ENCODE assay signal across 31 mouse cellular contexts in the genomic region with DNA sequence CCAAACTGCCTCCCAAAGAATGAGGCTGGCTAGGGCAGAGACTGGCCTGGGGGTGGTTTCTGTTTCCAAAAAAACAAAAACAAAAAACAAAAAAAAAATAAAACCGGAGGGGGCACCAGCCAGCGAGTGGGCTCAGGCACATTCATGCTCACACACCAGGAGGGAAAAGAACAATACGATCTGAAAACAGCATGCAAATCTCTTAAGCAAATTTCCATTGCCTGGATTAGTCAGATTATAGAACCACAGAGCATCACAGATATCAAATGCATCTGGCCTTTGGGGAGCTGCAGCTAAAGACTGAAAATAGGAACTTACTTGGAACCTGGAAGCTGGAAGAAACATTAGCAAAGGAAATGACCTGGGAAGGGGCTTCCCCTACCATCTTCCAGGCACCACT. TPM values are rescaled to one million over a fixed set of nuclear protein-coding genes. Genes with fewer than 3 reads are reported as not detected.
DNase-seq lines count a peak whose midpoint lies in the region; ATAC-seq and TF ChIP-seq lines count a peak whose summit lies in the region.
"Had no signal": no experiment of that assay in that cellular context is flagged by ENCODE, and none has a peak within 500 bp of the region (broad histone marks: within the 10 kb centered on the region; RNA-seq: fewer than 3 reads in every experiment).

No protein-coding gene starts in this region.

- no peak overlapping the region for H3K9ac ChIP-seq in hindbrain, embryonic 11.5 days (ENCODE audit: low read depth, low read length)
- no peak overlapping the region for H3K9ac ChIP-seq in forebrain, embryonic 15.5 days (replicated peaks)
- no peak overlapping the region for H3K9ac ChIP-seq in hindbrain, postnatal 0 days (replicated peaks; ENCODE audit: low read length)
- no peak overlapping the region for H3K9ac ChIP-seq in midbrain, embryonic 15.5 days
- H3K9ac ChIP-seq: embryonic facial prominence, embryonic 12.5 days; kidney, embryonic 15.5 days; limb, embryonic 12.5 days; liver, postnatal 0 days had no signal

- peaks cover 43% of the 10 kb centered on the region for H3K4me1 ChIP-seq in hindbrain, embryonic 10.5 days (replicated peaks)
- peaks cover 2% of the 10 kb centered on the region; the same call in 1 of the 2 replicates for H3K4me1 ChIP-seq in hindbrain, embryonic 11.5 days (replicated peaks; ENCODE audit: control insufficient read depth, insufficient read depth, low read length)
- peaks cover 33% of the 10 kb centered on the region for H3K4me1 ChIP-seq in forebrain, embryonic 15.5 days
- H3K4me1 ChIP-seq in hindbrain, postnatal 0 days (ENCODE audit: insufficient read depth, low read length): peaks cover 6% of the 10 kb centered on the region
- peaks cover 40% of the 10 kb centered on the region for H3K4me1 ChIP-seq in midbrain, embryonic 15.5 days
- H3K4me1 ChIP-seq: embryonic facial prominence, embryonic 12.5 days; kidney, embryonic 15.5 days; limb, embryonic 12.5 days had no signal

- peak overlapping the region; percentile 83; the same call in 1 of the 2 replicates for H3K27ac ChIP-seq in hindbrain, embryonic 10.5 days
- no peak overlapping the region for H3K27ac ChIP-seq in hindbrain, embryonic 11.5 days (ENCODE audit: low read depth, low read length)
- H3K27ac ChIP-seq in forebrain, embryonic 15.5 days (replicated peaks): 0 out of 2 replicates have a peak overlapping the region, but pooled peaks have one; percentile 61
- 0 out of 2 replicates have a peak overlapping the region, but pooled peaks have one; percentile 45 for H3K27ac ChIP-seq in hindbrain, postnatal 0 days
- peak overlapping the region; percentile 75 for H3K27ac ChIP-seq in midbrain, embryonic 15.5 days
- H3K27ac ChIP-seq: kidney, embryonic 15.5 days; limb, embryonic 12.5 days; macrophage; stomach, postnatal 0 days had no signal

- H3K27me3 ChIP-seq in hindbrain, embryonic 10.5 days (ENCODE audit: insufficient read depth, poor library complexity, severe bottlenecking): no peaks in the 10 kb centered on the region
- H3K27me3 ChIP-seq in hindbrain, embryonic 11.5 days (ENCODE audit: control insufficient read depth, insufficient read depth, low read length): no peaks in the 10 kb centered on the region
- no peaks in the 10 kb centered on the region for H3K27me3 ChIP-seq in forebrain, embryonic 15.5 days
- no peaks in the 10 kb centered on the region for H3K27me3 ChIP-seq in hindbrain, postnatal 0 days (ENCODE audit: insufficient read depth, low read length)
- no peaks in the 10 kb centered on the region for H3K27me3 ChIP-seq in midbrain, embryonic 15.5 days (replicated peaks)
- H3K27me3 ChIP-seq: embryonic facial prominence, embryonic 12.5 days; kidney, embryonic 15.5 days; limb, embryonic 12.5 days had no signal

- no peak overlapping the region for H3K4me2 ChIP-seq in hindbrain, embryonic 11.5 days (replicated peaks; ENCODE audit: low read depth, low read length)
- H3K4me2 ChIP-seq in forebrain, embryonic 15.5 days (replicated peaks): no peak overlapping the region
- no peak overlapping the region for H3K4me2 ChIP-seq in hindbrain, postnatal 0 days (ENCODE audit: low read depth, low read length)
- no peak overlapping the region for H3K4me2 ChIP-seq in midbrain, embryonic 15.5 days
- H3K4me2 ChIP-seq: embryonic facial prominence, embryonic 12.5 days; heart, embryonic 11.5 days; kidney, embryonic 15.5 days; limb, embryonic 12.5 days; liver, embryonic 11.5 days had no signal

- H3K4me3 ChIP-seq in hindbrain, embryonic 10.5 days: no peak overlapping the region
- no peak overlapping the region for H3K4me3 ChIP-seq in hindbrain, embryonic 11.5 days (ENCODE audit: low read depth, low read length)
- no peak overlapping the region for H3K4me3 ChIP-seq in forebrain, embryonic 15.5 days
- H3K4me3 ChIP-seq in hindbrain, postnatal 0 days (ENCODE audit: low read length): no peak overlapping the region
- no peak overlapping the region for H3K4me3 ChIP-seq in midbrain, embryonic 15.5 days
- H3K4me3 ChIP-seq: embryonic facial prominence, embryonic 12.5 days; erythroblast, embryonic 14.5 days; kidney, embryonic 15.5 days; limb, embryonic 12.5 days had no signal

- ATAC-seq in hindbrain, embryonic 11.5 days (ENCODE audit: low FRiP score): no peak
- ATAC-seq in forebrain, embryonic 15.5 days (replicated peaks): no peak
- ATAC-seq in hindbrain, postnatal 0 days: no peak
- no peak for ATAC-seq in midbrain, embryonic 15.5 days (replicated peaks)
- ATAC-seq: liver, postnatal 0 days; lung, postnatal 0 days had no signal

- H3K36me3 ChIP-seq in hindbrain, embryonic 10.5 days: peaks cover 82% of the 10 kb centered on the region
- no peaks in the 10 kb centered on the region for H3K36me3 ChIP-seq in hindbrain, embryonic 11.5 days (ENCODE audit: control insufficient read depth, insufficient read depth, low read length)
- no peaks in the 10 kb centered on the region for H3K36me3 ChIP-seq in forebrain, embryonic 15.5 days
- 0 out of 2 replicates have a peak, but pooled peaks cover 5% of the 10 kb centered on the region for H3K36me3 ChIP-seq in hindbrain, postnatal 0 days (ENCODE audit: insufficient read depth, low read length)
- H3K36me3 ChIP-seq in midbrain, embryonic 15.5 days (replicated peaks): no peaks in the 10 kb centered on the region

- no peaks in the 10 kb centered on the region for H3K9me3 ChIP-seq in hindbrain, embryonic 10.5 days
- H3K9me3 ChIP-seq in hindbrain, embryonic 11.5 days (ENCODE audit: control insufficient read depth, low read length): no peaks in the 10 kb centered on the region
- H3K9me3 ChIP-seq in forebrain, embryonic 15.5 days: no peaks in the 10 kb centered on the region
- no peaks in the 10 kb centered on the region for H3K9me3 ChIP-seq in hindbrain, postnatal 0 days (ENCODE audit: low read length)
- H3K9me3 ChIP-seq in midbrain, embryonic 15.5 days: no peaks in the 10 kb centered on the region
- H3K9me3 ChIP-seq: embryonic facial prominence, embryonic 12.5 days; kidney, embryonic 15.5 days; limb, embryonic 12.5 days had no signal

- 57% methylated on average over 3 of the region's 3 CpGs for WGBS in hindbrain, embryonic 10.5 days
- WGBS in hindbrain, embryonic 11.5 days: 56% methylated on average over 3 of the region's 3 CpGs
- 38% methylated on average over 3 of the region's 3 CpGs for WGBS in forebrain, embryonic 15.5 days
- WGBS in hindbrain, postnatal 0 days: 31% methylated on average over 3 of the region's 3 CpGs
- WGBS in midbrain, embryonic 15.5 days: 8% methylated on average over 3 of the region's 3 CpGs

- no peak for TF ChIP-seq CTCF in hindbrain, postnatal 0 days (IDR thresholded peaks at IDR 0.05; ENCODE audit: low read depth)

- DNase-seq in hindbrain, embryonic 10.5 days (ENCODE audit: low spot score): no peak
- no peak for DNase-seq in hindbrain, embryonic 11.5 days (ENCODE audit: low spot score)
- DNase-seq in hindbrain, postnatal 0 days (ENCODE audit: low spot score): no peak
- DNase-seq in urinary bladder, postnatal 36 days (ENCODE audit: low spot score in 2 of 2): no peak
- no peak for DNase-seq in gastrocnemius, adult 18-20 months (ENCODE audit: low spot score)
- DNase-seq in spleen, adult 18-20 months: no peak
- DNase-seq: adrenal gland, adult 2 months; gastrocnemius, postnatal 10 days; kidney, adult 11 months; kidney, postnatal 4 days; liver, postnatal 0 days; thymus, adult 2 months had no signal

RNA-seq across cellular contexts. Expression of a gene that starts 54.2 kb away (rescaled TPM):
- polyA plus RNA-seq in hindbrain, embryonic 10.5 days (2016; fragmentation: Nextera tagmentation; extraction: Ambion mirVana): 7.9 and 11.8 TPM in 2 replicates
- 9.8 and 10.0 TPM in 2 replicates for polyA plus RNA-seq in hindbrain, embryonic 11.5 days (2014; fragmentation: Nextera tagmentation; extraction: Ambion mirVana)
- polyA plus RNA-seq in forebrain, embryonic 15.5 days (2015; fragmentation: Nextera tagmentation; extraction: Ambion mirVana): 0.23 TPM in 1 of 2 replicates, not detected in the other
- not detected in 2 replicates for total RNA-seq in hindbrain, postnatal 0 days (2014; rRNA removed)
- 0.15 TPM in 1 of 2 replicates, not detected in the other for polyA plus RNA-seq in hindbrain, postnatal 0 days (2015; fragmentation: Nextera tagmentation; extraction: Ambion mirVana)
- polyA plus RNA-seq in midbrain, embryonic 15.5 days (2015; fragmentation: Nextera tagmentation; extraction: Ambion mirVana): 0.23 TPM in 2 replicates
- total RNA-seq in gastrocnemius, adult 18-20 months (2021): not detected
- total RNA-seq: adrenal gland, adult 2 months; gastrocnemius, postnatal 10 days; granulocyte monocyte progenitor cell, adult 5-6 weeks; layer of hippocampus, postnatal 25 days; left cerebral cortex, postnatal 10 days; MEL; neutrophil, adult 5-6 weeks had no signal
- polyA plus RNA-seq: adrenal gland, adult 2 months; erythroblast, embryonic 14.5 days; frontal cortex, adult 2 months; heart, embryonic 11.5 days; heart, postnatal 0 days; liver, embryonic 11.5 days; liver, postnatal 0 days; lung, postnatal 0 days; macrophage; small intestine, adult 2 months; stomach, postnatal 0 days; thymus, adult 2 months had no signal
